Mouse (Mus musculus) ES-E14 (cell line): Measurements from ENCODE around the gene Aim2. TPM values are rescaled to one million over a fixed set of nuclear protein-coding genes. Genes with fewer than 3 reads are reported as not detected.

ENCODE experiments used
- DNase-seq: peaks from one replicate; pipeline ENCODE4 v3.0.0-alpha.2; 2013; ENCODE audit warnings: low read depth, low spot score
- H3K27ac ChIP-seq: 2 replicates; pipeline ENCODE4 v1.5.1; 2012; ENCODE audit warnings: low read depth, mild to moderate bottlenecking, low read length, moderate library complexity, mixed read lengths; ENCODE audit not compliant: poor library complexity, insufficient read depth, severe bottlenecking
- H3K36me3 ChIP-seq: 2 replicates; pipeline ENCODE4 v1.6.1; 2012; ENCODE audit warnings: mild to moderate bottlenecking, low read length, moderate library complexity, mixed read lengths; ENCODE audit not compliant: control insufficient read depth, poor library complexity, insufficient read depth, severe bottlenecking
- H3K4me1 ChIP-seq, 2 experiments: fragments of 150-350 bp in 1 of 2; sonication (generic) in 1 of 2; 2 replicates each; pipeline ENCODE4 v1.6.1; 2012; ENCODE audit warnings: low read length in 2 of 2, mild to moderate bottlenecking in 1 of 2, mixed read lengths in 1 of 2; ENCODE audit not compliant: control insufficient read depth in 2 of 2, insufficient read depth in 2 of 2, poor library complexity in 1 of 2
- H3K4me3 ChIP-seq, 2 experiments: fragments of 150-350 bp in 1 of 2; sonication (generic) in 1 of 2; 2 replicates each; pipeline ENCODE4 v1.5.1; 2012; ENCODE audit warnings: low read length in 2 of 2, low read depth in 1 of 2, mild to moderate bottlenecking in 1 of 2, mixed read lengths in 1 of 2; ENCODE audit not compliant: insufficient read depth in 1 of 2, poor library complexity in 1 of 2, severe bottlenecking in 1 of 2
- H3K9ac ChIP-seq: 2 replicates; pipeline ENCODE4 v1.6.1; 2012; ENCODE audit warnings: low read depth, mild to moderate bottlenecking, low read length, mixed read lengths; ENCODE audit not compliant: poor library complexity, insufficient read depth, severe bottlenecking
- H3K9me3 ChIP-seq: fragments of 150-350 bp; sonication (generic); 2 replicates; pipeline ENCODE4 v1.6.1; 2012; ENCODE audit warnings: low read depth, mild to moderate bottlenecking, low read length; ENCODE audit not compliant: control insufficient read depth, insufficient read depth
- CHD2 ChIP-seq: IDR thresholded peaks from 2 replicates; pipeline ENCODE4 v1.6.1; 2014; ENCODE audit warnings: mild to moderate bottlenecking, low read depth, low read length, inconsistent platforms
- HCFC1 ChIP-seq: IDR thresholded peaks from 2 replicates; pipeline ENCODE4 v1.6.1; 2012; ENCODE audit warnings: low read length, inconsistent platforms, borderline replicate concordance; ENCODE audit not compliant: insufficient read depth
- MAFK ChIP-seq: IDR thresholded peaks from 2 replicates; pipeline ENCODE4 v1.6.1; 2014; ENCODE audit warnings: mild to moderate bottlenecking, low read depth, low read length, inconsistent platforms; ENCODE audit not compliant: insufficient read depth
- ZC3H11A ChIP-seq: IDR thresholded peaks from 2 replicates; pipeline ENCODE4 v1.6.1; 2012; ENCODE audit warnings: low read depth, mild to moderate bottlenecking, inconsistent platforms, low read length, borderline replicate concordance
- ZNF384 ChIP-seq: IDR thresholded peaks from 2 replicates; pipeline ENCODE4 v1.6.1; 2012; ENCODE audit warnings: low read depth, low read length, inconsistent platforms
- in situ Hi-C, 2 experiments: fragments of 600-800 bp; cut with MboI; formaldehyde crosslinking; loops; one replicate each; pipeline ENCODE4 v1.15.1; 2025; ENCODE audit warnings: low sequenced_read_pairs in 2 of 2, inconsistent platforms in 1 of 2; ENCODE audit not compliant: unreplicated experiment in 2 of 2
- total RNA-seq: library from RNA; depleted of rRNA; stranded (reverse); fragments of 300-350 nt; gene quantifications from 2 replicates; pipeline ENCODE4 v1.2.3, GENCODE M21; 2012

Gene Aim2
- total RNA-seq, 1 experiment: 17.0 TPM

- Histone ChIP-seq H3K27ac (no peak overlapping the region), H3K4me3 (no peak overlapping the region)
Observed at GRCm38 (mm10) chr1:173404696-173405309, 54.1 kb downstream of the Aim2 start.

DNA sequence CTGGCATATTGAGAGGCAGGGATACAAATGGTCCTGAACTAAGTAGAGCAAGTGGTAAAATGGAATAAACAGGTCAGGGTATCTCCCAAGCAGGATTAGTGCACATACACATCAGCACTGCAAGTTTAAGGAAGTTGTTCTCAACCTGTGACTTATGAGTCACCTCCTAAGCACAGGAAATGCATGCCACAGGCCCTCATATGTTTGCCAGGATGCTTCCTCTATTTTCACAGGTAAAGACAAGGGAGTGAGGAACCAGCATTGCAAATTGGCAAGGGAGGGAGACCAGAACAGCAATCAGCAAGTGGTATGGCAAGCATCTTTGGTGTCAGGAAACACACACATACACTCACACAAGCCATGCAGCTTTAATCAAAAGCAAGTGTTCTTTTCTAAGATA, 58.4 kb downstream of the Aim2 start:
- Histone ChIP-seq H3K4me1 (no peaks in the 10 kb centered on the region), H3K27ac (no peak overlapping the region), H3K9ac (no peak overlapping the region), H3K36me3 (no peaks in the 10 kb centered on the region), H3K9me3 (no peaks in the 10 kb centered on the region), H3K4me3 (no peak overlapping the region)
- DNase-seq: no peak
- TF ChIP-seq CHD2 (no peak), MAFK (no peak), ZNF384 (no peak), ZC3H11A (no peak), HCFC1 (no peak)
- in situ Hi-C loops: no loop called here

More at GRCm38 (mm10) chr1:173404696-173405309, 54.1 kb downstream of the Aim2 start:
- H3K9ac ChIP-seq: no peak overlapping the region
- no peaks in the 10 kb centered on the region for H3K36me3 ChIP-seq
- no peak for TF ChIP-seq ZC3H11A
- no peak for TF ChIP-seq ZNF384
- no peak for TF ChIP-seq CHD2
- TF ChIP-seq HCFC1: no peak
- TF ChIP-seq MAFK: no peak
- H3K9me3 ChIP-seq: no peaks in the 10 kb centered on the region
- in situ Hi-C loops: no loop called here
- no peaks in the 10 kb centered on the region; a peak in 1 of 4 replicates for H3K4me1 ChIP-seq
- no peak for DNase-seq

DNA sequence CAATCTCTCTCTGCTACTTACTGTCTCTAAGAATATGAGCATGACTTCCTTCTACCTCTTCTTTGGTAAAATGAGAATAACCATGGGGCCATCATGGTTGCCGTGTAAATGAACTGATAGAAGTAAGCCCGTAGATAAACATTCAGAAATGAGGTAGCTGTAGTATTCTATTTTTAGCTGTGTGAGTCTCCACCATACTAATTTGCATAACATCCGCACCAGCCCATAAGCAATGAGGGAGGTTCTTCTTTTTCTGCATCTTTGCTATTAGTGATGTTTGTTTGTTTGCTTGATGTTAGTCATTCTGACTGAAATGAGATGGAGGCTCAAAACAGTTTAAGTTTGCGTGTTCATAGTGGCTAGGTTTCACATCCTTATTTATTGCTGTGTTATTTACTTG, 61.2 kb downstream of the Aim2 start:
- no peaks in the 10 kb centered on the region for H3K9me3 ChIP-seq
- H3K4me1 ChIP-seq: no peaks in the 10 kb centered on the region
- DNase-seq: no peak
- no peak overlapping the region for H3K27ac ChIP-seq
- H3K4me3 ChIP-seq: no peak overlapping the region
- in situ Hi-C loops: no loop called here
- H3K36me3 ChIP-seq: no peaks in the 10 kb centered on the region
- no peak overlapping the region for H3K9ac ChIP-seq
- no peak for TF ChIP-seq ZC3H11A
- TF ChIP-seq HCFC1: no peak
- TF ChIP-seq MAFK: no peak
- TF ChIP-seq CHD2: no peak
- no peak for TF ChIP-seq ZNF384

- in situ Hi-C loops: no loop called here
- DNase-seq: no peak
- Histone ChIP-seq H3K4me1 (peaks cover 2 to 4% of the 10 kb centered on the region in 2 experiments; a peak in 2 of 4 replicates), H3K9me3 (no peaks in the 10 kb centered on the region), H3K4me3 (no peak overlapping the region), H3K27ac (no peak overlapping the region), H3K36me3 (no peaks in the 10 kb centered on the region), H3K9ac (no peak overlapping the region)
- TF ChIP-seq ZNF384 (no peak), ZC3H11A (no peak), HCFC1 (no peak), CHD2 (no peak), MAFK (no peak)
Observed at GRCm38 (mm10) chr1:173414631-173415030, 64.0 kb downstream of the Aim2 start.

GRCm38 (mm10) chr1:173418516-173418915, 67.8 kb downstream of the Aim2 start:
- no peak for DNase-seq
- no peaks in the 10 kb centered on the region for H3K36me3 ChIP-seq
- H3K9ac ChIP-seq: no peak overlapping the region
- TF ChIP-seq HCFC1 (no peak), MAFK (no peak), ZC3H11A (no peak), ZNF384 (no peak), CHD2 (no peak)
- peaks cover 4 to 5% of the 10 kb centered on the region in 2 experiments; a peak in 2 of 4 replicates for H3K4me1 ChIP-seq
- no peak overlapping the region for H3K27ac ChIP-seq
- no peak overlapping the region for H3K4me3 ChIP-seq
- in situ Hi-C loops: no loop called here
- H3K9me3 ChIP-seq: no peaks in the 10 kb centered on the region
